In genomic region chr7:29271687-29272465, GRCm38 (mm10) we compare ENCODE assay signal across 13 mouse cellular contexts. TPM values are rescaled to one million over a fixed set of nuclear protein-coding genes. Genes with fewer than 3 reads are reported as not detected.
DNase-seq lines count a peak whose midpoint lies in the region; ATAC-seq lines count a peak whose summit lies in the region.
"Had no signal": no experiment of that assay in that cellular context is flagged by ENCODE, and none has a peak within 500 bp of the region (broad histone marks: within the 10 kb centered on the region; RNA-seq: fewer than 3 reads in every experiment).

No protein-coding gene starts in this region.

- no peaks in the 10 kb centered on the region for H3K27me3 ChIP-seq in intestine, embryonic 15.5 days (replicated peaks)
- H3K27me3 ChIP-seq in stomach, embryonic 14.5 days (ENCODE audit: control insufficient read depth, insufficient read depth, low read length), result no peaks in the 10 kb centered on the region
- H3K27me3 ChIP-seq: neural tube, embryonic 15.5 days had no signal

- H3K27ac ChIP-seq in intestine, embryonic 15.5 days, result peak overlapping the region; percentile 44; the same call in 1 of the 2 replicates
- peak overlapping the region; percentile 27; the same call in 1 of the 2 replicates for H3K27ac ChIP-seq in stomach, embryonic 14.5 days (ENCODE audit: low read length)
- H3K27ac ChIP-seq: neural tube, embryonic 15.5 days had no signal

- H3K9me3 ChIP-seq in intestine, embryonic 15.5 days, result no peaks in the 10 kb centered on the region
- no peaks in the 10 kb centered on the region for H3K9me3 ChIP-seq in stomach, embryonic 14.5 days (ENCODE audit: control insufficient read depth, low read depth, low read length)
- H3K9me3 ChIP-seq: neural tube, embryonic 15.5 days had no signal

- no peaks in the 10 kb centered on the region for H3K36me3 ChIP-seq in intestine, embryonic 15.5 days
- no peaks in the 10 kb centered on the region for H3K36me3 ChIP-seq in stomach, embryonic 14.5 days (ENCODE audit: control insufficient read depth, insufficient read depth, low read length)
- H3K36me3 ChIP-seq: neural tube, embryonic 15.5 days had no signal

- peak; percentile 90 for DNase-seq in heart, adult 11 months
- DNase-seq in heart, adult 9 months (ENCODE audit: low spot score in 2 of 2), result no peak
- DNase-seq in ovary, adult 18-20 months (ENCODE audit: low spot score), result peak; percentile 41
- DNase-seq in ovary, postnatal 36 days (ENCODE audit: low spot score), result no peak
- DNase-seq: gastrocnemius, postnatal 25 days; liver, postnatal 0 days; thymus, postnatal 14 days had no signal

- 56% methylated on average over 8 of the region's 8 CpGs for WGBS in intestine, embryonic 15.5 days
- 54% methylated on average over 8 of the region's 8 CpGs for WGBS in stomach, embryonic 14.5 days

- H3K9ac ChIP-seq in intestine, embryonic 15.5 days, result no peak overlapping the region
- H3K9ac ChIP-seq in stomach, embryonic 14.5 days (replicated peaks; ENCODE audit: low read depth, low read length), result no peak overlapping the region
- H3K9ac ChIP-seq: liver, postnatal 0 days; neural tube, embryonic 15.5 days had no signal

- ATAC-seq in intestine, embryonic 15.5 days, result 0 out of 2 replicates have a peak, but pooled peaks have one; percentile 13
- no peak for ATAC-seq in stomach, embryonic 14.5 days (ENCODE audit: insufficient number of reproducible peaks, insufficient read depth, low FRiP score, low read depth)
- ATAC-seq in monocyte, adult 5-6 weeks (replicated peaks; ENCODE audit: insufficient number of reproducible peaks, low FRiP score, low TSS enrichment, poor library complexity, severe bottlenecking), result no peak
- no peak for ATAC-seq in erythroid progenitor cell, adult 5-6 weeks (replicated peaks; ENCODE audit: low FRiP score, poor library complexity, severe bottlenecking)
- ATAC-seq: liver, postnatal 0 days had no signal

- 0 out of 2 replicates have a peak overlapping the region, but pooled peaks have one; percentile 6 for H3K4me2 ChIP-seq in intestine, embryonic 15.5 days (replicated peaks)
- no peak overlapping the region for H3K4me2 ChIP-seq in stomach, embryonic 14.5 days (replicated peaks; ENCODE audit: low read depth, low read length)
- H3K4me2 ChIP-seq: neural tube, embryonic 15.5 days had no signal

- peaks cover 25% of the 10 kb centered on the region for H3K4me1 ChIP-seq in intestine, embryonic 15.5 days (replicated peaks)
- peaks cover 8% of the 10 kb centered on the region; the same call in 1 of the 2 replicates for H3K4me1 ChIP-seq in stomach, embryonic 14.5 days (ENCODE audit: control insufficient read depth, insufficient read depth, low read length)
- H3K4me1 ChIP-seq: neural tube, embryonic 15.5 days had no signal

- H3K4me3 ChIP-seq in intestine, embryonic 15.5 days (replicated peaks), result no peak overlapping the region
- H3K4me3 ChIP-seq in stomach, embryonic 14.5 days (ENCODE audit: low read depth, low read length), result no peak overlapping the region
- H3K4me3 ChIP-seq: neural tube, embryonic 15.5 days had no signal

RNA-seq across cellular contexts. Expression of gene Spint2, which starts 9.8 kb away (rescaled TPM):
- polyA plus RNA-seq in intestine, embryonic 15.5 days (2015; fragmentation: Nextera tagmentation; extraction: Ambion mirVana), result 633 and 716 TPM in 2 replicates
- polyA plus RNA-seq in stomach, embryonic 14.5 days (2014; fragmentation: Nextera tagmentation; extraction: Ambion mirVana), result 386 and 405 TPM in 2 replicates
- 2.6 to 4.4 TPM (median 4.2 TPM) in 3 replicates for total RNA-seq in monocyte, adult 5-6 weeks (2017)
- total RNA-seq in erythroid progenitor cell, adult 5-6 weeks (2015; ENCODE audit: low replicate concordance), result 4.2 and 7.9 TPM in 2 replicates
- total RNA-seq in erythroid progenitor cell, adult 5-6 weeks (2017; ENCODE audit: low replicate concordance), result 3.0 TPM in 1 of 2 replicates, not detected in the other

RNA-seq across cellular contexts. Expression of gene Ppp1r14a, which starts 17.2 kb away (rescaled TPM):
- polyA plus RNA-seq in intestine, embryonic 15.5 days (2015; fragmentation: Nextera tagmentation; extraction: Ambion mirVana), result 44.3 and 50.7 TPM in 2 replicates
- polyA plus RNA-seq in stomach, embryonic 14.5 days (2014; fragmentation: Nextera tagmentation; extraction: Ambion mirVana), result 47.4 and 51.3 TPM in 2 replicates
- not detected in 3 replicates for total RNA-seq in monocyte, adult 5-6 weeks (2017)
- not detected in 2 replicates for total RNA-seq in erythroid progenitor cell, adult 5-6 weeks (2015; ENCODE audit: low replicate concordance)
- total RNA-seq in erythroid progenitor cell, adult 5-6 weeks (2017; ENCODE audit: low replicate concordance), result not detected in 2 replicates
- total RNA-seq: common myeloid progenitor, adult 5-6 weeks had no signal

RNA-seq across cellular contexts. Expression of gene 2200002D01Rik, which starts 23.6 kb away (rescaled TPM):
- polyA plus RNA-seq in intestine, embryonic 15.5 days (2015; fragmentation: Nextera tagmentation; extraction: Ambion mirVana), result 178 and 182 TPM in 2 replicates
- polyA plus RNA-seq in stomach, embryonic 14.5 days (2014; fragmentation: Nextera tagmentation; extraction: Ambion mirVana), result 35.0 and 36.6 TPM in 2 replicates
- total RNA-seq in monocyte, adult 5-6 weeks (2017), result 0.29 to 3.4 TPM in 2 of 3 replicates, not detected in the other
- not detected in 2 replicates for total RNA-seq in erythroid progenitor cell, adult 5-6 weeks (2015; ENCODE audit: low replicate concordance)
- not detected in 2 replicates for total RNA-seq in erythroid progenitor cell, adult 5-6 weeks (2017; ENCODE audit: low replicate concordance)

RNA-seq across cellular contexts. Expression of gene Dpf1, which starts 31.9 kb away (rescaled TPM):
- 6.7 and 6.8 TPM in 2 replicates for polyA plus RNA-seq in intestine, embryonic 15.5 days (2015; fragmentation: Nextera tagmentation; extraction: Ambion mirVana)
- polyA plus RNA-seq in stomach, embryonic 14.5 days (2014; fragmentation: Nextera tagmentation; extraction: Ambion mirVana), result 6.0 and 11.0 TPM in 2 replicates
- not detected in 3 replicates for total RNA-seq in monocyte, adult 5-6 weeks (2017)
- total RNA-seq in erythroid progenitor cell, adult 5-6 weeks (2015; ENCODE audit: low replicate concordance), result not detected in 2 replicates
- total RNA-seq in erythroid progenitor cell, adult 5-6 weeks (2017; ENCODE audit: low replicate concordance), result not detected in 2 replicates

RNA-seq across cellular contexts. Expression of gene Yif1b, which starts 33.7 kb away (rescaled TPM):
- polyA plus RNA-seq in intestine, embryonic 15.5 days (2015; fragmentation: Nextera tagmentation; extraction: Ambion mirVana), result 77.7 and 86.6 TPM in 2 replicates
- polyA plus RNA-seq in stomach, embryonic 14.5 days (2014; fragmentation: Nextera tagmentation; extraction: Ambion mirVana), result 93.4 and 100.0 TPM in 2 replicates
- 3.8 to 11.1 TPM (median 9.8 TPM) in 3 replicates for total RNA-seq in monocyte, adult 5-6 weeks (2017)
- 8.0 and 14.8 TPM in 2 replicates for total RNA-seq in erythroid progenitor cell, adult 5-6 weeks (2015; ENCODE audit: low replicate concordance)
- 5.6 and 6.9 TPM in 2 replicates for total RNA-seq in erythroid progenitor cell, adult 5-6 weeks (2017; ENCODE audit: low replicate concordance)

Comparison
In these comparisons a context has a peak if more than half of its experiments do, and no peak if none do; other contexts are left out.
1. DNase-seq: peak in heart, adult 11 months (single experiment) and ovary, adult 18-20 months (single experiment); none in heart, adult 9 months (0 of 2) and ovary, postnatal 36 days (single experiment).